Mouse (Mus musculus) intestine, embryonic 14.5 days (tissue): Measurements from ENCODE around the gene Rerg. TPM values are rescaled to one million over a fixed set of nuclear protein-coding genes. Genes with fewer than 3 reads are reported as not detected.

Experiments used
- ATAC-seq: fragments of 200-750 bp; cut with Nextera tagmentation; replicated peaks from 2 replicates; pipeline ENCODE4 v1.8.0; 2017; ENCODE audit warnings: low read depth, moderate number of reproducible peaks, moderate TSS enrichment, moderate library complexity; ENCODE audit not compliant: low FRiP score, low TSS enrichment
- DNase-seq: peaks from one replicate; pipeline ENCODE4 v3.0.0-alpha.2; 2018; ENCODE audit warnings: low spot score
- H3K27ac ChIP-seq: fragments of 300-500 bp; sonication (generic); 2 replicates; pipeline ENCODE4 v1.5.1; 2014; ENCODE audit warnings: low read depth, mild to moderate bottlenecking, control low read depth
- H3K27me3 ChIP-seq: fragments of 300-500 bp; sonication (generic); replicated peaks from 2 replicates; pipeline ENCODE4 v1.6.1; 2014; ENCODE audit warnings: low read length, control low read depth; ENCODE audit not compliant: control insufficient read depth, insufficient read depth
- H3K36me3 ChIP-seq: fragments of 300-500 bp; sonication (generic); 2 replicates; pipeline ENCODE4 v1.6.1; 2014; ENCODE audit warnings: low read length, control low read depth; ENCODE audit not compliant: control insufficient read depth, insufficient read depth
- H3K4me1 ChIP-seq: fragments of 300-500 bp; sonication (generic); replicated peaks from 2 replicates; pipeline ENCODE4 v1.6.1; 2014; ENCODE audit warnings: low read length, control low read depth, mixed read lengths; ENCODE audit not compliant: control insufficient read depth, insufficient read depth
- H3K4me2 ChIP-seq: fragments of 300-500 bp; sonication (generic); 2 replicates; pipeline ENCODE4 v1.6.1; 2014; ENCODE audit warnings: low read length
- H3K4me3 ChIP-seq: fragments of 300-500 bp; sonication (generic); 2 replicates; pipeline ENCODE4 v1.5.1; 2014; ENCODE audit warnings: low read depth, low read length, control low read depth, mixed read lengths
- H3K9ac ChIP-seq: fragments of 300-500 bp; sonication (generic); 2 replicates; pipeline ENCODE4 v1.6.1; 2014; ENCODE audit warnings: mild to moderate bottlenecking, low read length
- H3K9me3 ChIP-seq: fragments of 300-500 bp; sonication (generic); 2 replicates; pipeline ENCODE4 v1.6.1; 2016; ENCODE audit warnings: low read length, control low read depth; ENCODE audit not compliant: control insufficient read depth
- WGBS: fragments of 180-500 bp; shearing (Covaris S2); extraction: QIAGEN DNeasy Blood & Tissue Kit; methylation state at CpG from one replicate; pipeline ENCODE4 v1.1.7; 2014; 5-methylcytosine and 5-hydroxymethylcytosine counted together
- polyA plus RNA-seq: library from polyadenylated mRNA; unstranded; fragments of >200 nt; fragmentation: Nextera tagmentation; extraction: Ambion mirVana; gene quantifications from 2 replicates; pipeline ENCODE4 v1.2.1, GENCODE M21; 2014

The Rerg gene
- polyA plus RNA-seq, 1 experiment from 2014 or later = 25.3 TPM

GRCm38 (mm10) chr6:137025461-137025860 is 144.8 kb downstream of the Rerg start:
- Histone ChIP-seq H3K4me3 (no peak overlapping the region), H3K27me3 (no peaks in the 10 kb centered on the region), H3K9ac (no peak overlapping the region), H3K36me3 (no peaks in the 10 kb centered on the region), H3K4me2 (no peak overlapping the region), H3K9me3 (no peaks in the 10 kb centered on the region), H3K4me1 (no peaks in the 10 kb centered on the region), H3K27ac (no peak overlapping the region)
- DNase-seq (no peak), ATAC-seq (no peak)
- 74% methylated on average over 5 of the region's 5 CpGs for WGBS

GRCm38 (mm10) chr6:137024541-137024940 is 145.8 kb downstream of the Rerg start:
- WGBS = 68% methylated on average over 2 of the region's 2 CpGs
- no peak for ATAC-seq
- Histone ChIP-seq H3K4me3 (no peak overlapping the region), H3K9ac (no peak overlapping the region), H3K27me3 (no peaks in the 10 kb centered on the region), H3K9me3 (no peaks in the 10 kb centered on the region), H3K27ac (no peak overlapping the region), H3K36me3 (no peaks in the 10 kb centered on the region), H3K4me1 (no peaks in the 10 kb centered on the region), H3K4me2 (no peak overlapping the region)
- DNase-seq = no peak

GRCm38 (mm10) chr6:137017216-137017973 is 152.9 kb downstream of the Rerg start:
- Histone ChIP-seq H3K9ac (no peak overlapping the region), H3K36me3 (no peaks in the 10 kb centered on the region), H3K4me1 (no peaks in the 10 kb centered on the region; the same call in 1 of the 2 replicates), H3K27ac (no peak overlapping the region), H3K9me3 (no peaks in the 10 kb centered on the region), H3K27me3 (no peaks in the 10 kb centered on the region), H3K4me3 (no peak overlapping the region), H3K4me2 (no peak overlapping the region)
- no peak for ATAC-seq
- no peak for DNase-seq
- 84% methylated on average over 7 of the region's 7 CpGs for WGBS

GRCm38 (mm10) chr6:137014346-137014745 is 156.0 kb downstream of the Rerg start:
- Histone ChIP-seq H3K9ac (no peak overlapping the region), H3K4me2 (no peak overlapping the region), H3K4me3 (no peak overlapping the region), H3K27ac (no peak overlapping the region), H3K4me1 (no peaks in the 10 kb centered on the region; the same call in 1 of the 2 replicates), H3K9me3 (no peaks in the 10 kb centered on the region), H3K27me3 (no peaks in the 10 kb centered on the region), H3K36me3 (no peaks in the 10 kb centered on the region)
- ATAC-seq = no peak
- DNase-seq = no peak
- WGBS = 80% methylated on average over 6 of the region's 6 CpGs

- Histone ChIP-seq H3K27me3 (no peaks in the 10 kb centered on the region), H3K9me3 (no peaks in the 10 kb centered on the region), H3K4me2 (no peak overlapping the region), H3K27ac (no peak overlapping the region), H3K9ac (no peak overlapping the region), H3K4me3 (no peak overlapping the region), H3K36me3 (no peaks in the 10 kb centered on the region), H3K4me1 (no peaks in the 10 kb centered on the region; the same call in 1 of the 2 replicates)
- no peak for ATAC-seq
- DNase-seq = no peak
- 59% methylated on average over 5 of the region's 5 CpGs for WGBS
Measured at GRCm38 (mm10) chr6:137011187-137011586, 159.1 kb downstream of the Rerg start.

Other genes starting within 250 kb of the Rerg start
- 1.1 and 6.0 TPM in 2 replicates for gene Erp27, start 248.3 kb downstream of the Rerg start, polyA plus RNA-seq
- gene Pde6h, start 246.7 kb downstream of the Rerg start, polyA plus RNA-seq = 1.1 TPM in 1 of 2 replicates, not detected in the other
- 57.9 and 60.1 TPM in 2 replicates for gene Arhgdib, start 228.6 kb downstream of the Rerg start, polyA plus RNA-seq
- gene Ptpro, start 81.8 kb upstream of the Rerg start, polyA plus RNA-seq = 3.4 and 3.6 TPM in 2 replicates